Mouse (Mus musculus) liver, embryonic 11.5 days (tissue): ENCODE measurements around the gene Tmem126b. TPM values are rescaled to one million over a fixed set of nuclear protein-coding genes. Genes with fewer than 3 reads are reported as not detected.

Source experiments
- ATAC-seq: fragments of 200-750 bp; cut with Nextera tagmentation; replicated peaks from 2 replicates; pipeline ENCODE4 v1.8.0; 2017; ENCODE audit warnings: moderate number of reproducible peaks, mild to moderate bottlenecking, moderate TSS enrichment, moderate library complexity; ENCODE audit not compliant: low FRiP score
- DNase-seq: peaks from one replicate; pipeline ENCODE4 v3.0.0-alpha.2; 2017; ENCODE audit warnings: low spot score
- H3K27ac ChIP-seq: fragments of 300-500 bp; sonication (generic); 2 replicates; pipeline ENCODE4 v1.5.1; 2014; ENCODE audit warnings: mild to moderate bottlenecking, low read depth, low read length, control low read depth
- H3K27me3 ChIP-seq: fragments of 300-500 bp; sonication (generic); replicated peaks from 2 replicates; pipeline ENCODE4 v1.6.1; 2014; ENCODE audit warnings: low read length, mixed read lengths; ENCODE audit not compliant: control insufficient read depth, insufficient read depth
- H3K36me3 ChIP-seq: fragments of 300-500 bp; sonication (generic); 2 replicates; pipeline ENCODE4 v1.6.1; 2014; ENCODE audit warnings: mild to moderate bottlenecking, low read length, moderate library complexity, mixed read lengths; ENCODE audit not compliant: control insufficient read depth, insufficient read depth
- H3K4me1 ChIP-seq: fragments of 300-500 bp; sonication (generic); replicated peaks from 2 replicates; pipeline ENCODE4 v1.6.1; 2014; ENCODE audit warnings: low read length, mixed read lengths; ENCODE audit not compliant: control insufficient read depth, insufficient read depth
- H3K4me2 ChIP-seq: fragments of 300-500 bp; sonication (generic); 2 replicates; pipeline ENCODE4 v1.6.1; 2014; ENCODE audit warnings: mild to moderate bottlenecking, control low read depth, moderate library complexity
- H3K4me3 ChIP-seq: fragments of 300-500 bp; sonication (generic); 2 replicates; pipeline ENCODE4 v1.5.1; 2014; ENCODE audit warnings: low read depth, low read length, control low read depth
- H3K9ac ChIP-seq: fragments of 300-500 bp; sonication (generic); 2 replicates; pipeline ENCODE4 v1.6.1; 2014; ENCODE audit warnings: low read depth, low read length, control low read depth
- H3K9me3 ChIP-seq: fragments of 300-500 bp; sonication (generic); 2 replicates; pipeline ENCODE4 v1.6.1; 2016; ENCODE audit warnings: low read length, inconsistent platforms, mixed read lengths; ENCODE audit not compliant: control insufficient read depth
- WGBS: fragments of 180-500 bp; shearing (Covaris S2); extraction: QIAGEN DNeasy Blood & Tissue Kit; methylation state at CpG from one replicate; pipeline ENCODE4 v1.1.7; 2014; 5-methylcytosine and 5-hydroxymethylcytosine counted together
- polyA plus RNA-seq: library from polyadenylated mRNA; unstranded; fragments of >200 nt; fragmentation: Nextera tagmentation; extraction: Ambion mirVana; gene quantifications from 2 replicates; pipeline ENCODE4 v1.2.1, GENCODE M21; 2014

Tmem126b gene
- polyA plus RNA-seq, 1 experiment from 2014 or later, result 22.9 TPM

DNA sequence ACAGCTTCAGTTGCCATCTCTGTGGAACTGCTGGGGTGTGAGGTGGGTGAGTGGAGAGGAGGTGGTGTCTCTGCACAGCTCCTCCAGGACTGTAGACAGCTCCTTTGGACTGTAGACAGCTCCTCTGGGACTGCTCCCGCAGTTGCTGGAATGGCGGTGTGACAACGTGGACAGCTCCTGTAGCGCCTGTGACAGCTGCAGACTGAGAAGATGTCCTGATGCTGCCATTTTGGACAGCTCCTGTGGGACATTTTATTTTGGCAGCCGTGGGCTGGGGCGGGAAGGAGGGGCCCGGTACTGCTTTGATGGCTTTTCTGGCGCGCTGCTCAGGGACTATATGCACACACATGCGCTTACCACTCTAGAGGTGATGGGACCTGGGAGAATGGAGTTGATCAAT, 15.5 kb downstream of the Tmem126b start:
- H3K4me1 ChIP-seq, result peaks cover 7% of the 10 kb centered on the region
- H3K27me3 ChIP-seq, result no peaks in the 10 kb centered on the region
- no peak overlapping the region for H3K4me3 ChIP-seq
- WGBS, result 58% methylated on average over 10 of the region's 10 CpGs
- DNase-seq (no peak), ATAC-seq (no peak)
- H3K9me3 ChIP-seq, result no peaks in the 10 kb centered on the region
- peak overlapping the region; percentile 47 for H3K4me2 ChIP-seq
- H3K36me3 ChIP-seq, result no peaks in the 10 kb centered on the region
- H3K9ac ChIP-seq, result no peak overlapping the region
- no peak overlapping the region for H3K27ac ChIP-seq

DNA sequence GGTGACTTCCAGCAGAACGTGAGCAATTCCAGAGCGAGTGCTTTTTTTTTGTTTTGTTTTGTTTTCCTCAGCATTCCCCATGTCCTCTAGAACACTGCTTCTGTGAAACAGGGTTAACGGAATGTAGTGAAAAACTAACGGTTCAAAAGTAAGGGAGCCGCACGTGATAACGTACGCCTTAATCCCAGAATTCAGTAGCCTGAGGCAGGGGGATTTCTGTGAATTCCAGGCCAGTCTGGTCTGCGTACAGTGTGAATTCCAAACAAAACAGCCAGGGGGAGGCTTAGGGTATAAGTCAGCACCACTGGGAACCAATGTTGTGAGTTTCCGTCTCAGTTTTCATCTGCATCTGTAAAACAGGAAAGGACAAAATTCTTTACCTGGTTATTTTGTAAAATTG, 18.3 kb downstream of the Tmem126b start:
- Histone ChIP-seq H3K4me2 (peak overlapping the region; percentile 88), H3K27me3 (no peaks in the 10 kb centered on the region), H3K4me3 (peak overlapping the region; percentile 78), H3K36me3 (peaks cover 2% of the 10 kb centered on the region; the same call in 1 of the 2 replicates), H3K9me3 (no peaks in the 10 kb centered on the region), H3K4me1 (peaks cover 7% of the 10 kb centered on the region), H3K9ac (peak overlapping the region; percentile 79), H3K27ac (peak overlapping the region; percentile 88)
- DNase-seq (no peak), ATAC-seq (peak; percentile 27)
- WGBS, result 9% methylated on average over 10 of the region's 10 CpGs

DNA sequence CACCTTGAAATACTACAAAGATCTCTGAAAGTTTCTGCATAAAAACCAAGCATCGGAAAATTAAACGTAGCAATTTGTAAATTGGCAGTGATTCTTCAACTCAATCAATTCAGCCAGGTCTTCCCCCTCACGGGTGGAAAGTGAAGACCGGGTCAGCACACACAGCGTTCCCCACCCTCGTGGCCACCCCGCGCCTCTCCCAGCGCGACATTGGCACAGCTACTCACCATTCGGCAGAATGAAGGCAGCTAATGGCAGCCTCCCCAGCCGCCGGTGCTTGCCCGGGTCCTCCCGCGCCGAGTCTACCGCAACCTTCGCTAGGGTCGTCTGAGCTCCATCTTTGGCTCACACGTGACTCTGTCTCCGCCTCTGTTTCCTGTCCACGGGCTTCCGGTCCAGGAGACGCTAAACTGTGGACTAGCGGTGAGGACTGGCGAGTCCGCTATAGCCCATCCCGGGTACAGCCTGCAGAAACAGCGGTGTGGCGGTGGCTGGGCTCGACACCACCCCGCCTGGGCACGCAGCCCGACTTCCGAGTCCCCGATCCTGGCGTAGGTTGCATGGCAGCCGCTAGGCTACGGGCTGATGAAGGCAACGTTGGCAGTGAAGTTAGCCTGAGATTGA, 18.8 kb downstream of the Tmem126b start, which contains the start of gene Tmem126a:
Tmem126a (minus strand) TSS at position 385 of the 624 bp plus-strand sequence.
- Histone ChIP-seq H3K9ac (peak within 1 kb of the TSS; percentile 79), H3K9me3 (no peaks in the 10 kb centered on the region), H3K4me1 (peaks cover 7% of the 10 kb centered on the region), H3K4me2 (peak within 1 kb of the TSS; percentile 88), H3K27ac (peak within 1 kb of the TSS; percentile 88), H3K4me3 (peak within 1 kb of the TSS; percentile 78), H3K27me3 (no peaks in the 10 kb centered on the region), H3K36me3 (peaks cover 2% of the 10 kb centered on the region; the same call in 1 of the 2 replicates)
- DNase-seq (peak; percentile 81), ATAC-seq (peak; percentile 94)
- under 1% methylated on average over 41 of the region's 41 CpGs for WGBS

DNA sequence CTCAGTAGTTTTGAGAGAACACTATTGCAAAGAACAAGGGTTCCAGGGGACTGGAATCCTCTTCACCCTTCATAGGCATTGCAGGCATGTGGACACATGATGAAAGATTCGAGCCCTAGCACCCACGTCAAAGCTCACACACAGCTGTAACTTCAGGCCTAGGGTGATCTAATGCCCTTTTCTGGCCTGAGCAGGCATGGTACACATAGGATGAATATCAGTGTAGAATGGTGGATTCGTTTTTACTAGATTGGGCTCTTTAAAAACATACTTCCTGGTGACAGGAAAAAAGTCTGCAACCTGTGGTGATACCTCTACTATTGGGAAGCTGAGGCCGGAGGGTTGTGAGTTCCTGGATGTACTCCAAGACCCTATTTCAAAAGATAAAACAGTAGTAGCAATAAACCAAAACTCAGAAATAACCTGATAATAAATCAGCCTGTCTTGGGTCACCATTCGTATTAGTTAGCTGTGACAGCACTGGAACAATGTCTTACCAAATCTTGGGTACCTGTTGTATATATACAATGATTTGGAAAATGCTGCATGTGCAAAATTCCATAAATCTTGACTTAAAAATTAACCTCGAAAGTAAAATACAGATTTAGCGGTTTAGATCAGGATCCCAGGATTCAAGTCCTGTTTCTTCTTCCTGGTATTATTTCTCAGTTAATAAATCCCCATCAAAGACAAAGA, 19.5 kb downstream of the Tmem126b start:
- H3K9ac ChIP-seq, result peak overlapping the region; percentile 79
- H3K36me3 ChIP-seq, result peaks cover 4% of the 10 kb centered on the region; the same call in 1 of the 2 replicates
- H3K4me3 ChIP-seq, result peak overlapping the region; percentile 78
- DNase-seq, result no peak
- H3K4me2 ChIP-seq, result peak overlapping the region; percentile 88
- H3K27ac ChIP-seq, result peak overlapping the region; percentile 88; the same call in 1 of the 2 replicates
- ATAC-seq, result no peak
- WGBS, result 30% methylated on average over 7 of the region's 7 CpGs
- peaks cover 7% of the 10 kb centered on the region for H3K4me1 ChIP-seq
- no peaks in the 10 kb centered on the region for H3K9me3 ChIP-seq
- H3K27me3 ChIP-seq, result no peaks in the 10 kb centered on the region

DNA sequence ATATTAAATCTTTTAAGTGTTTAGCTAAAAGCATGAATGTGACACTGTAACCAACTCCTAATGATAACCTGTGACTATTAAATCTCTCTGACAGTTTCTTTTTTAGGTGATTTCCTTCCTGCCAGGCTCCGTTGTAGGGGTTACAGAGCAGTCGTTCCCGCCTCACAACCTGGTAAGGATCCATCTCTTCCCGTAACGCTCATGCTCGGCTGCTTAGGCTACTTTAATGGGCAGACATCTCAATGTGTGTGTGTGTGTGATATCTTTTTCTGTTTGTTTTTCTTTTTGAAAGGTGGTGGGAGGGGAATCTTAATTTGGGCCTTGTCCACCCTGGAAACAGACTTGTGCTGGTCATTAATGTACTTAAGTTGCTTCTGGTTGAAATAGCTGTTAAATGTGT, 31.6 kb downstream of the Tmem126b start:
- Histone ChIP-seq H3K36me3 (peaks cover 3% of the 10 kb centered on the region; the same call in 1 of the 2 replicates), H3K4me2 (peak overlapping the region; percentile 97), H3K9me3 (no peaks in the 10 kb centered on the region), H3K4me3 (peak overlapping the region; percentile 99), H3K9ac (peak overlapping the region; percentile 98), H3K27me3 (no peaks in the 10 kb centered on the region), H3K27ac (no peak overlapping the region), H3K4me1 (0 out of 2 replicates have a peak, but pooled peaks cover 2% of the 10 kb centered on the region)
- ATAC-seq, result no peak
- WGBS, result 0% methylated on average over 6 of the region's 6 CpGs
- peak; percentile 38 for DNase-seq

DNA sequence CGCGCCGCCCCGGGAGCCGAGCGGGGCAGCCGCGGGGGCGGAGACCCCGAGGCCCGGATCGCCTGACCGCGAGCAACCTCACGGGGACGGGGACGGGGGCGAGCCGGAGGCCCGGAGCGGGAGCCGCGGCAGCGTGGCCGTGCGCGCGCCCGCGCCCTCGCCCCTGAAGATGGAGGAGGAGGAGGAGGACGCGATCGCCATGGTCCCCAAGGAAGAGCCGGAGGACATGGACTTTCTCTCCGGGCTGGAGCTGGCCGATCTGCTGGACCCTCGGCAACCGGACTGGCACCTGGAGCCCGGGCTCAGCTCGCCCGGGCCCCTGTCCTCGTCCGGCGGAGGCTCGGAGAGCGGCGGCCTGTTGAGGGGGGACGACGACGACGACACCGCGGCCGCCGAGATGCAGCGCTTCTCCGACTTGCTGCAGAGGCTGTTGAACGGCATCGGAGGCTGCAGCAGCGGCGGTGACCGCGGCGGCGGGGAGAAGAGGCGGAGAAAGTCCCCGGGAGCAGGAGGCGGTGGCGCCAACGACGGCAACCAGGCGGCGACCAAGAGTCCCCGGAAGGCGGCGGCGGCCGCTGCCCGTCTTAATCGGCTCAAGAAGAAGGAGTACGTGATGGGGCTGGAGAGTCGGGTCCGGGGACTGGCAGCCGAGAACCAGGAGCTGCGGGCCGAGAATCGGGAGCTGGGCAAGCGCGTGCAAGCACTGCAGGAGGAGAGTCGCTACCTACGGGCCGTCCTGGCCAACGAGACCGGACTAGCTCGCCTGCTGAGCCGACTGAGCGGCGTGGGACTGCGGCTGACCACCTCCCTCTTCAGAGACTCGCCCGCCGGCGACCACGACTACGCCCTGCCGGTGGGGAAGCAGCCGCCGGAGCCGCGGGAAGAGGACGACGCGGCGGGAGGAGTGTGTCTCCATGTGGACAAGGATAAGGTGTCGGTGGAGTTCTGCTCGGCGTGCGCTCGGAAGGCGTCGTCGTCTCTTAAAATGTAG, 32.4 kb downstream of the Tmem126b start:
- ATAC-seq, result peak; percentile 72
- Histone ChIP-seq H3K27ac (peak overlapping the region; percentile 98), H3K4me3 (peak overlapping the region; percentile 99), H3K36me3 (peaks cover 3% of the 10 kb centered on the region; the same call in 1 of the 2 replicates), H3K9me3 (no peaks in the 10 kb centered on the region), H3K9ac (peak overlapping the region; percentile 98), H3K4me2 (peak overlapping the region; percentile 97), H3K27me3 (no peaks in the 10 kb centered on the region), H3K4me1 (0 out of 2 replicates have a peak, but pooled peaks cover 2% of the 10 kb centered on the region)
- DNase-seq, result peak; percentile 71
- WGBS, result under 1% methylated on average over 118 of the region's 123 CpGs

DNA sequence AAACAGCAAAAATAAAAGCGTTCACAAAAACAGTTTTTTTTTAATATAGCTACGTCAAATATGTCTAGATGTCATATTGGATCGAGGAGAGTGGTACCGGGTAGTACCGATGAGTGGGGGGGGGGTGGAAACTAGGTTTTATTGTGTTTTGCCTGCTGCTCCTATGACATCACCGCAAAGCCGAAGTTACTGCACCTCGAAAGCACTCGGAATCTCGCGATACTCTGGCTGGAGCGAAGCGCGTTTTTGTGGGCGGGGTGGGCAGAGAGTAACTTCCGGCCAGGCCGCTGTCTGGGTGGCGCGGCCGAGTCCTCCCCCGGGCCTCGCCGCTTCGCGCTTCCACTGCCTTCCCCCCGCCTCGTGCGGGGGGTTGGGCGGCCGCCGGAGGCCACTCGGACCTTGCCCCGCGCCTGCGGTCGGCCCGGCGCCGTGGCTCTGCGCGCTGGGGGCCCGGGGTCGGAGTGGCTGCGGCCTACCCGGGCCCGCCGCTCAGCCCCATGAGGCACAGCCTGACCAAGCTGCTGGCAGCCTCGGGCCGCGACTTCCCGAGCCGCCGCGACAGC, 33.2 kb downstream of the Tmem126b start, which contains the start of gene Crebzf:
Crebzf (plus strand) TSS at position 212 of the 563 bp plus-strand sequence.
- peak within 1 kb of the TSS; percentile 98 for H3K27ac ChIP-seq
- peak within 1 kb of the TSS; percentile 99 for H3K4me3 ChIP-seq
- no peaks in the 10 kb centered on the region for H3K9me3 ChIP-seq
- peak; percentile 93 for ATAC-seq
- peak within 1 kb of the TSS; percentile 98 for H3K9ac ChIP-seq
- peak within 1 kb of the TSS; percentile 97 for H3K4me2 ChIP-seq
- H3K4me1 ChIP-seq, result 0 out of 2 replicates have a peak, but pooled peaks cover 2% of the 10 kb centered on the region
- H3K27me3 ChIP-seq, result no peaks in the 10 kb centered on the region
- peak; percentile 94 for DNase-seq
- under 1% methylated on average over 54 of the region's 54 CpGs for WGBS
- peaks cover 2% of the 10 kb centered on the region; the same call in 1 of the 2 replicates for H3K36me3 ChIP-seq
